Mouse (Mus musculus) retina, adult 2 months (tissue): ENCODE measurements around the gene Ppp1r14a.

Experiments
- DNase-seq: peaks from one replicate; pipeline ENCODE4 v3.0.0-alpha.2; 2012; ENCODE audit warnings: low read depth, low spot score

The Ppp1r14a gene

DNA sequence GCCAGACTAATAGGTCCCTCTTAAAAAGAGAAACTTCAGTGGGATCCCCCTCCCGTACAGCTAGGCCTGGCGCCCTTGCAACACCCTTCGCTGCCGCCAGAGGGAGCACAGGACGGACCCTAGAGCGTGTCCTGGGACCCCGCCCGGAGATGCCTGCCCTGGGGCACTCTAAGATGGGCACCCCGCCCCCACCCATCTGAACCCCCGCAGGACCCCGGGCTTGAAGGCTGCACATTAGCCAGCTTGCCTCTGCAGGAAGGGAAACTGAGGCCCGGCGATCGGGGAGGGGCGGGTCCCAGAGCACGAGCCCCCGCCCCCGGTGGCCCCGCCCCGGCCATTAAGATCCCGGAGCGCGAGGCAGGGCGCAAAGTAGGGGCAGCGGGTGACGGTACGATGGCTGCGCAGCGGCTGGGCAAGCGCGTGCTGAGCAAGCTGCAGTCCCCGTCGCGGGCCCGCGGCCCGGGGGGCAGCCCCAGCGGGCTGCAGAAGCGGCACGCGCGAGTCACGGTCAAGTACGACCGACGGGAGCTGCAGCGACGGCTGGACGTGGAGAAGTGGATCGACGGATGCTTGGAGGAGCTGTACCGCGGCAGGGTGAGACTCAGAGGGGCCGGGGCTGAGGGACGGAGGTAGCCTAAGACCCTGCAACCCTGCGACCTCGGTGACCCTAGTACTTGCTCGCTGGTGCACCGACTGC, at the start of gene Ppp1r14a:
Ppp1r14a (plus strand) TSS at position 367 of the 697 bp plus-strand sequence.
- DNase-seq: no peak

DNA sequence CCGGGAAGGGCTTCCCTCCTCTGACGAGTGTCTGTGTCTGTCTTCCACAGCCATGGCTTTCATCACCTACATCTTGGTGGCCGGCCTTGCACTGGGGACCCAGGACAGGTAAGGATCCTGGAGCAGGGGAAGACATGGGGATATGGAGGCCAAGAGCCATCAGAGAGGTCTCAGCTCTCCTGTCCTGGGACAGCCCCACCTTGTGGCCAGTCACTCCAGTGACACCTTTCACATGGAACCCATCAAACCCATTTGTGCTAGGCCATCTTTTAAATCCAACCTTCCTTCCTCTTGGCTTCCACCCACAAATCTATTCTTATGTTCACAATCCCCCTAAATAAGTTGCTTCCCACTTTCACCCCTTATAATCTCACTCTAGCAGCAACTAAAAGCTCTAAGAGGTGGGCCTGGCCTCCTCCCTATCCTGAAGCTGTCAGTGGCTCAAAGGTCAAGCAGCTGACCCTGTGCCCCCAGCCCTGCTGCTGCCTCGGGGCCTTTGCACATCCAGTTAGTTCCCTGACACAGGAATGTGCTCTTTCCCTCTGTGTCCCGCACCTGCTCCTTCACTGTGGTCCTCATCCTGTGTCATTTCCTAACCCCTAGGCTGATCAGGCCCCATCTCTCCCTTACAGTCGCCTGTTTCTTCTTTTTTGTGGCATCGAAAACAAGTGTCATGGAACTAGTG, 44.2 kb upstream of the Ppp1r14a start:
- no peak for DNase-seq

- no peak for DNase-seq
Observed at GRCm38 (mm10) chr7:29246015-29246414, 43.1 kb upstream of the Ppp1r14a start.

DNA sequence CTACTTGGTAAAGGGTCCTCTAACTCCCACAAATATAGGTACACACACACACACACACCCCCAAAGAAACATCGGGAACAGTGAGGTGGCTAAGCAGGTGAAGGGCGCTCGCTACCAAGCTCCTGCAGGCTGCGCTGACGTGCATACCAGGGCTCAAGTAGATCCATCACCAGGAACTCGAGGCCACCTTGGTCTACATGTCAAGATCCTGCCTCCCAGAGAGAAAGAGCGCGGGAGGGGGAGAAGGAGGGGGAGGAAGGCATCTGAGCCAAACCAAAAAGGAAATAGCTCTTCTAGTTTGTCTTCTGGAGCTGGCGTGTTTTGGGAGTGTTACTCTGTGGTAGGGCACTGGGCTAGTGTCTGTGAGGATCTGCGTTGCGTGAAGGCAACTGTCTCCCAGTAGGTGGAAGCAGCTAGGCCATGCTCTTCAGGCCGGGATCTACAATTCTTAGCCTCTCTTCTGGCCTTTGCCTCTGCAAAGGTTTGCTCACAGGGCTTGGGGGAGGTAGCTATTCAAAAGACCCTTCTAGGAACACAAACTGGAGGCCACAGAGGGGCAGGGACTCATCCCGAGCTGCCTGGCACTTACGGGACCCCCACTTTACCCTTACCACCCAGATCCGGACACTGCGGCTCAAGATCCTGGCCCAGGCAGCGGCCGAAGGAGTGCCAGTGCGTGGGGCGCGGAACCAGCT, 42.3 kb upstream of the Ppp1r14a start:
- DNase-seq: no peak

DNA sequence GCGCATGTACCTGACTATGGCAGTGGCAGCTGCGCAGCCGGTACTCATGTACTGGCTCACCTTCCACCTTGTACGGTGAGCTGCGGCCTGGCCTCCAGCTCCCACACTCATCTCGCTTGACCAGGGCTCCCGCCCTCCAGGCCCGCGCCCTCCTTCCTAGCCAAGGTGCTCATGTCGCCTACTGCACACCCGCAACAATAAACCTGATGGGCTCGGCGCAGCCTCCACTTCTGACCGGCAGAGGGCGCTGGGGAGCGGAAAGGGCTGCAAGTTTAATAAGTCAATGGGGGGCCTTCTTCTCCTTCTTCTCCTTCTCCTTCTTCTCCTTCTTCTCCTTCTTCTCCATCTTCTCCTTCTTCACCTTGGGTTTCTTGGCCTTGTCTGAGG, 41.8 kb upstream of the Ppp1r14a start:
- DNase-seq: peak; percentile 44

- no peak for DNase-seq
Observed at GRCm38 (mm10) chr7:29247706-29248105, 41.4 kb upstream of the Ppp1r14a start.

DNA sequence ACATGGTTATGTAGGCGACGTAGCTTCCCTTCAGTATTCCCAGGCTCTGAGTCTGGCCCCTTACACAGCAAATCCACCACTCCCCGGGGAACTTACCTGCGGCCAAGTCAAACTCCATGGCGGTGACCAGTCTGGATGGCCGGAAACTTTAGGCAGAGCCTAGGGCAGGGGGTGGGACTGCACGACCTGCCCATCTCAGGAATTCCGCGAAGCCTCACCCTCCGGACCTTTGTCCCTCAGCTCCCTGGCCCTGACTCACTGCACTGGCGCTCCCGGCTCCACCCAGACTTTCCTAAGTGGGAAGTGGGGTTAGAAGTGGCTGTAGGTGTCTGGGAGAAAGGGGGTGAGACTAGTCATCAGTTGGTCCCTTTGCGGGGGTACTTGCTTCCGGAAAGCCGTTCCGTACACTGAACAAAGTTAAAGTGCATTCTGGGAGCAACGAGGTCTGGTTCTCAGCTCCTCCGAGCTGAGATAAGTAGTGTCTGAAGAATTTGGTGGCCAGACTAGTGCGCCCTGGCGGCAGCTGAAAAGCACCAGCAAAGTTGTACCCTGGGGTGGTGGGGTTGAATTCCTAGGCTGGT, 40.8 kb upstream of the Ppp1r14a start, which contains the start of gene 2200002D01Rik:
2200002D01Rik (minus strand) TSS at position 206 of the 581 bp plus-strand sequence.
- no peak for DNase-seq

DNA sequence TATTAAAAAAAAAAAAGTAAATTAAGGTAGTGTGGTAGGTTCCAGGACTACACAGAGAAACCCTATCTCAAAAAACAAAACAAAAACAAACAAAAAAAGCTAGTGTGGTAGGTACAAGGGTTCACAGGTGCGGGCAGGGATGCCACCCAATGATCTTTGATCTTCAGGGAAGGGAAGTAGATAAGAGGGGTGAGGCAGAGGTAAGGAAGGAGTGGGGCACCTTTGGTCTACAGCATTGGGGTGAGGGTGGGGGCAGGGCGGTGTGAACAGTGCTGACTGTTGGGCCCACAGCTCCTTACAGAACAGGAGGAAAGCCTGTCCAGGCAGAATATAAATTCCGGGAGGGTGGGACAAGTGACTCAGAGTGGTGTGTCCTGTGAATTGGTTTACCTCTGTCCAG, 37.9 kb upstream of the Ppp1r14a start:
- no peak for DNase-seq

- DNase-seq: no peak
Observed at GRCm38 (mm10) chr7:29253842-29254241, 35.3 kb upstream of the Ppp1r14a start.

- no peak for DNase-seq
Observed at GRCm38 (mm10) chr7:29255875-29256274, 33.2 kb upstream of the Ppp1r14a start.

DNA sequence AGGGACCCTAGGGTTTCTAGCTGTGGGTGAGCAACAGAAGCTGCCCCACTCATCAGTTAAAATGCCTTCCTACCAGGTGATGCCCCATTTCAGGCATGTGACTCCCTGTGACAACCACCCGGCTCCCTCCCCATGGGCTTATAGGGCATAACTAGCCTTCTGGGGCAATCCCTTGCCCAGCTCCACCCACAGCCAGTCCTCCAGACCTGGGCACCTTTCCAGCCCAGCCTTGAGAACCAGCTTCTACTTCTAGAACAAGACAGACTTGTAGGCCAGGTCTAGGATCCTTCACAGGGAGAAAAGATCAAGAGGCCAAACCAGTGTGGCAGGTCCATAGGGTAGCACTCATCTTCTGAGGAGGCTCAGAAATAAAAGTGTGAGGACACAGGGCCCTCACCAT, 31.7 kb upstream of the Ppp1r14a start:
- no peak for DNase-seq

- no peak for DNase-seq
Observed at GRCm38 (mm10) chr7:29259781-29260730, 29.1 kb upstream of the Ppp1r14a start.

- DNase-seq: no peak
Observed at GRCm38 (mm10) chr7:29262151-29262550, 27.0 kb upstream of the Ppp1r14a start.

GRCm38 (mm10) chr7:29263831-29264230, 25.3 kb upstream of the Ppp1r14a start:
- DNase-seq: no peak

- DNase-seq: no peak
Observed at GRCm38 (mm10) chr7:29265636-29266035, 23.5 kb upstream of the Ppp1r14a start.

GRCm38 (mm10) chr7:29266931-29267330, 22.2 kb upstream of the Ppp1r14a start:
- no peak for DNase-seq

DNA sequence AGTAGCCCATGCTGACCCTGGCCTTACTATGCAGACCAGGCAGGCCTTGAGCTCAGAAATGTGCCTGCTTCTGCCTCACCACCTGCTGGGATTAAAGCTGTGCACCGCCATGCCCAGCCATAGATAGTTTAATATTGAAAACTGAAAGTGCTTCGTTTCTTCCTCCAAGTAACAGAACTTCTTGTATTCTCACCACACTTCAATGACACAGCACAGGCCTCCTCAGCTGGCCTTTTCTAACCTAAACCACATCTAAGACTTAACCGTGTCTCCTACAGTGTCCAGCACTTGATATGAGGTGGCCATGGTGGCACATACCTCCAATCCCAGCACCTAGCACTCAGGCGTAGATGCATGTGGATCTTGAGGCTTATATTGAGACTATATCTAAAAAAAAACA, 18.7 kb upstream of the Ppp1r14a start:
- no peak for DNase-seq

- DNase-seq: no peak
Observed at GRCm38 (mm10) chr7:29271687-29272465, 17.2 kb upstream of the Ppp1r14a start.

- no peak for DNase-seq
Observed at GRCm38 (mm10) chr7:29276715-29277114, 12.4 kb upstream of the Ppp1r14a start.

DNA sequence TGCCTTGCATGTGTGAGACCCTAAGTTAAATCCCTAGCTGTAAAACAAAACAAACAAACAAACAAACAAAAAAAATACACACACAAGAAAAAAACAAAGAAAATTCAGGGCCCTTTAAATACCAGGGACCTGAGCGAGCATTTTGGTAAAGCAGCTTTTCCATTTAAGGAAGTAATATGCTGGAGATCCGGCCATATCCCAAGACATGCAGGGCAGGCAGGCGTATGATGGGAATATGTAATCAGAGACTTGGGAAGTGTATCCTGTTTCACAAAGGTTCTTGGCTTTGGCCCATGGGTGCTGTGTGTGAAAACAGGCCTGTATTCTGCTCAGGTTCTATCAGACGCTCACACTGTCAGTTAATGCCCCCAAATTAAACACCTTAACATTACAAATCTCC, 11.6 kb upstream of the Ppp1r14a start:
- DNase-seq: no peak
